Mouse (Mus musculus): ENCODE data around the gene Ank3.

- TF ChIP-seq POLR2A (IDR thresholded peaks at IDR 0.05; ENCODE audit: borderline replicate concordance, extremely low read depth, insufficient read depth, insufficient read length, poor library complexity, severe bottlenecking) (no peak), CTCF (IDR thresholded peaks at IDR 0.05; ENCODE audit: borderline replicate concordance, extremely low read depth, insufficient read depth, insufficient read length) (no peak)
These were observed 206.0 kb downstream of the Ank3 start for GRCm38 (mm10) chr10:69604609-69605008.

Measured in brain, embryonic 14.5 days (tissue).